Mouse (Mus musculus): ENCODE measurements at regions not wholly inside any gene's neighbourhood (a gene's known extent, or its start where the extent isn't known, plus 50 kb on each side); places are given as distances from the start of the nearest gene placed in this dataset.

GRCm38 (mm10) chr5:149869441-149869840 is 149.0 kb upstream of the Rxfp2 start:
- TF ChIP-seq MAX (IDR thresholded peaks at IDR 0.05) (no peak), CTCF (IDR thresholded peaks at IDR 0.05; ENCODE audit: control insufficient read depth, insufficient read depth, insufficient read length) (no peak), USF1 (IDR thresholded peaks at IDR 0.05; ENCODE audit: low read depth) (no peak), MYOD1 (IDR thresholded peaks at IDR 0.05; ENCODE audit: control insufficient read depth, insufficient read length, low read depth) (no peak)
